Mouse (Mus musculus): Measurements from ENCODE around the gene Abcc9. TPM values are rescaled to one million over a fixed set of nuclear protein-coding genes. Genes with fewer than 3 reads are reported as not detected.

The Abcc9 gene
- 1.1 and 1.2 TPM in 2 replicates for polyA plus RNA-seq (2016; fragmentation: Nextera tagmentation; extraction: Ambion mirVana)

- 8% methylated on average over 34 of the region's 36 CpGs for WGBS
- DNase-seq (ENCODE audit: low spot score) = peak; percentile 69
- Histone ChIP-seq H3K36me3 (no peaks in the 10 kb centered on the region), H3K27ac (peak within 1 kb of the TSS; percentile 21; the same call in 1 of the 2 replicates), H3K9me3 (replicated peaks) (no peaks in the 10 kb centered on the region), H3K4me1 (peaks cover 12% of the 10 kb centered on the region), H3K27me3 (ENCODE audit: low read depth, poor library complexity, severe bottlenecking) (peaks cover 19% of the 10 kb centered on the region; the same call in 1 of the 2 replicates), H3K4me3 (peak within 1 kb of the TSS; percentile 57)
These were observed at the start of gene Abcc9 for GRCm38 (mm10) chr6:142701652-142702637. Gene Abcc9 (minus strand): TSS chr6:142702315.

- no peak overlapping the region for H3K27ac ChIP-seq
- no peaks in the 10 kb centered on the region for H3K9me3 ChIP-seq (replicated peaks)
- H3K36me3 ChIP-seq = no peaks in the 10 kb centered on the region
- H3K27me3 ChIP-seq (ENCODE audit: low read depth, poor library complexity, severe bottlenecking) = peaks cover 35% of the 10 kb centered on the region
- DNase-seq (ENCODE audit: low spot score) = no peak
- H3K4me3 ChIP-seq = no peak overlapping the region
- H3K4me1 ChIP-seq = 0 out of 2 replicates have a peak, but pooled peaks cover 3% of the 10 kb centered on the region
- WGBS = 48% methylated on average over 9 of the region's 9 CpGs
These were observed 49.2 kb upstream of the Abcc9 start for GRCm38 (mm10) chr6:142751365-142751764.

GRCm38 (mm10) chr6:142748057-142748708, 46.1 kb upstream of the Abcc9 start:
- Histone ChIP-seq H3K4me1 (no peaks in the 10 kb centered on the region), H3K27ac (no peak overlapping the region), H3K9me3 (replicated peaks) (no peaks in the 10 kb centered on the region), H3K36me3 (no peaks in the 10 kb centered on the region), H3K27me3 (ENCODE audit: low read depth, poor library complexity, severe bottlenecking) (peaks cover 4% of the 10 kb centered on the region; the same call in 1 of the 2 replicates), H3K4me3 (no peak overlapping the region)
- DNase-seq (ENCODE audit: low spot score) = no peak
- 85% methylated on average over 8 of the region's 8 CpGs for WGBS

- H3K27ac ChIP-seq = no peak overlapping the region
- no peaks in the 10 kb centered on the region for H3K4me1 ChIP-seq
- 83% methylated on average over 2 of the region's 2 CpGs for WGBS
- H3K9me3 ChIP-seq (replicated peaks) = no peaks in the 10 kb centered on the region
- H3K4me3 ChIP-seq = no peak overlapping the region
- H3K27me3 ChIP-seq (ENCODE audit: low read depth, poor library complexity, severe bottlenecking) = no peaks in the 10 kb centered on the region
- no peak for DNase-seq (ENCODE audit: low spot score)
- H3K36me3 ChIP-seq = no peaks in the 10 kb centered on the region
These were observed 45.0 kb upstream of the Abcc9 start for GRCm38 (mm10) chr6:142747165-142747564.

- Histone ChIP-seq H3K4me3 (no peak overlapping the region), H3K9me3 (replicated peaks) (no peaks in the 10 kb centered on the region), H3K4me1 (no peaks in the 10 kb centered on the region), H3K36me3 (no peaks in the 10 kb centered on the region), H3K27me3 (ENCODE audit: low read depth, poor library complexity, severe bottlenecking) (no peaks in the 10 kb centered on the region), H3K27ac (no peak overlapping the region)
- 85% methylated on average over 7 of the region's 7 CpGs for WGBS
- DNase-seq (ENCODE audit: low spot score) = no peak
These were observed 44.6 kb upstream of the Abcc9 start for GRCm38 (mm10) chr6:142746765-142747164.

- Histone ChIP-seq H3K9me3 (replicated peaks) (no peaks in the 10 kb centered on the region), H3K27me3 (ENCODE audit: low read depth, poor library complexity, severe bottlenecking) (no peaks in the 10 kb centered on the region), H3K4me3 (no peak overlapping the region), H3K4me1 (no peaks in the 10 kb centered on the region), H3K27ac (no peak overlapping the region), H3K36me3 (no peaks in the 10 kb centered on the region)
- DNase-seq (ENCODE audit: low spot score) = no peak
- WGBS = 91% methylated on average over 5 of the region's 5 CpGs
These were observed 43.4 kb upstream of the Abcc9 start for GRCm38 (mm10) chr6:142745484-142745883.

DNA sequence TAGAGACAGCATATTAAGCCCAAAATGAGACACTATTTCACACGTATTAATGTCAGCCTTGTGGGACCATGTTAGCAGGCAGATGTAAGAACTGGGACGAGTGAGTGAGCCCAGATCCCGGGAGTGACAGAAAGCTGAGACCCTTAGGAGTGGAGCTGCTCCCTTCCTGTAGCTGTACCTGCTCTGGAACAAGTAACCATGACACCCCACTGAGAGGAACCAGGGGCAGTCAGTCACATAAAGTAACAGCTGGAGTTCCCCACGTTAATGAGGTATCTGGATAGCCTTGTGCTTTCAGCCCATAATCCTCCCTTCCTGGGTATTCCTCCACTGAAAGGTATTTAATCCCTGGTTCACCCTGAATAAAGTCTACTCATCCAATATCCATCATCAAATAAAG, 41.1 kb upstream of the Abcc9 start:
- Histone ChIP-seq H3K9me3 (replicated peaks) (no peaks in the 10 kb centered on the region), H3K36me3 (no peaks in the 10 kb centered on the region), H3K4me1 (no peaks in the 10 kb centered on the region), H3K4me3 (no peak overlapping the region), H3K27ac (no peak overlapping the region), H3K27me3 (ENCODE audit: low read depth, poor library complexity, severe bottlenecking) (no peaks in the 10 kb centered on the region)
- DNase-seq (ENCODE audit: low spot score) = no peak
- WGBS = 69% methylated on average over 4 of the region's 4 CpGs

DNA sequence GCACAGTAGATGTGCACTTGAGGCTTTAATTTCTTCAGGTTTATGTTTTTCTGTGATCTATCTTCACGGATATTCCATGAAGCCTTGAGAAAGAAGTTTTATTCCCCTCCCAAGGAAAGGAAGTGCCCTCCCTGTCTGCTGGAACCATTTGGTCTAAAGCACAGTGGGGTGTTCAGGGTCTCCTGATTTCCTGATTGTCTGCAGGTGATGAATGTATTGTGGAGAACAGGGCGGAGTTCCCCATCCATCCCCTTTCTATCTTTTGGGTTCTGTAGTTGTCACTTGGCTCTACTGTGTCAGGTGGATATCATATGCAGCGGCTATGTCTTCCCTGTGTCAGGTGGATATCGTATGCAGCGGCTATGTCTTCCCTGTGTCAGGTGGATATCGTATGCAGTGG, 39.6 kb upstream of the Abcc9 start:
- Histone ChIP-seq H3K9me3 (replicated peaks) (no peaks in the 10 kb centered on the region), H3K4me3 (no peak overlapping the region), H3K4me1 (no peaks in the 10 kb centered on the region), H3K27me3 (ENCODE audit: low read depth, poor library complexity, severe bottlenecking) (no peaks in the 10 kb centered on the region), H3K27ac (no peak overlapping the region), H3K36me3 (no peaks in the 10 kb centered on the region)
- DNase-seq (ENCODE audit: low spot score) = no peak
- WGBS = 86% methylated on average over 6 of the region's 6 CpGs

DNA sequence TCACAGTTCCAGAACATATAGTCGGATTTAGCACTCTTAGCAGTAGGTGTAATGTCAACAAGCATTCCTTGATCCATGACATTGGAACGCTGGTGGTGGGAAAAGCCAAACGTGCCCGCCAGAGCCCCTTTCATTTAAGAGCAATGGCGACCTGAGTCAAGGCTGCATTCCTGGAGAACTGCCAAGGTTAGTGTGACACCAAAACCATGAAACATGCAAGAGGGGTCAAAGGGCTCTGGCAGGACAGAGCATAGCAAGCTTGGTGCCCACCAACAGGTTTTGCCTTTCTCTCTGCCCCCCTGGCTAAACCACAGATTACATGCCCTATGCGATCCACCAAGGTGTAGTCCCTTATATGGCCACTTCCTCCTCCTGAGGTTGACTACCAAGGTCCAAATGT, 36.5 kb upstream of the Abcc9 start:
- Histone ChIP-seq H3K9me3 (replicated peaks) (no peaks in the 10 kb centered on the region), H3K4me1 (no peaks in the 10 kb centered on the region), H3K27me3 (ENCODE audit: low read depth, poor library complexity, severe bottlenecking) (no peaks in the 10 kb centered on the region), H3K36me3 (no peaks in the 10 kb centered on the region), H3K4me3 (no peak overlapping the region), H3K27ac (no peak overlapping the region)
- no peak for DNase-seq (ENCODE audit: low spot score)
- 80% methylated on average over 6 of the region's 6 CpGs for WGBS

DNA sequence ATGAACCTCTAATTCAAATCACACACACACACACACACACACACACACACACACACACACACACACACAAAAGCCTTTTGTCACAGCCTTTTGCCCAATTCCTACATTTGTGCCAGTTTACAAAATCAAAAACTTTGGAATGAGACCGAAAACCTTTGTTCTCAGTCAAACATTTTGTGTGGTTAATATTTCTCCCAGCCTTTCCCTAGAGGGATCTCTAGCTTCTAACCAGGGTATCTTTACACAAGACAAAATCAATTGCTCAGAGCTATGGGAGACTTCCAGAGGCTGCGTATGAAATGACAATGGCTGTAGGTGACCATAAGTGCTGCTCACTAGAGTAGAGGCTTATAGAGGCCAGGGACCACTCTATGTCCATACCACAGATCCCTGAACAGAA, 36.1 kb upstream of the Abcc9 start:
- H3K4me3 ChIP-seq = no peak overlapping the region
- no peaks in the 10 kb centered on the region for H3K27me3 ChIP-seq (ENCODE audit: low read depth, poor library complexity, severe bottlenecking)
- no peak for DNase-seq (ENCODE audit: low spot score)
- H3K27ac ChIP-seq = no peak overlapping the region
- H3K9me3 ChIP-seq (replicated peaks) = no peaks in the 10 kb centered on the region
- WGBS = 95% methylated on average over 2 of the region's 2 CpGs
- no peaks in the 10 kb centered on the region for H3K36me3 ChIP-seq
- H3K4me1 ChIP-seq = no peaks in the 10 kb centered on the region

GRCm38 (mm10) chr6:142735302-142736005, 33.3 kb upstream of the Abcc9 start:
- Histone ChIP-seq H3K27ac (no peak overlapping the region), H3K9me3 (replicated peaks) (no peaks in the 10 kb centered on the region), H3K27me3 (ENCODE audit: low read depth, poor library complexity, severe bottlenecking) (no peaks in the 10 kb centered on the region), H3K4me1 (no peaks in the 10 kb centered on the region), H3K4me3 (no peak overlapping the region), H3K36me3 (no peaks in the 10 kb centered on the region)
- WGBS = 48% methylated on average over 8 of the region's 8 CpGs
- no peak for DNase-seq (ENCODE audit: low spot score)

- Histone ChIP-seq H3K4me3 (no peak overlapping the region), H3K4me1 (no peaks in the 10 kb centered on the region), H3K27me3 (ENCODE audit: low read depth, poor library complexity, severe bottlenecking) (no peaks in the 10 kb centered on the region), H3K27ac (no peak overlapping the region), H3K9me3 (replicated peaks) (no peaks in the 10 kb centered on the region), H3K36me3 (no peaks in the 10 kb centered on the region)
- WGBS = 80% methylated on average over 14 of the region's 14 CpGs
- DNase-seq (ENCODE audit: low spot score) = no peak
These were observed 30.6 kb upstream of the Abcc9 start for GRCm38 (mm10) chr6:142732567-142733290.

All from limb, embryonic 10.5 days (tissue).